Comparison of ENCODE assay signal across 15 mouse cellular contexts in genomic region chr6:72369557-72369956, GRCm38 (mm10). TPM values are rescaled to one million over a fixed set of nuclear protein-coding genes. Genes with fewer than 3 reads are reported as not detected.
DNase-seq lines count a peak whose midpoint lies in the region; ATAC-seq and TF ChIP-seq lines count a peak whose summit lies in the region.
"Had no signal": no experiment of that assay in that cellular context is flagged by ENCODE, and none has a peak within 500 bp of the region (broad histone marks: within the 10 kb centered on the region; RNA-seq: fewer than 3 reads in every experiment).

No protein-coding gene starts in this region.

- H3K9me3 ChIP-seq in heart, embryonic 10.5 days, result no peaks in the 10 kb centered on the region
- H3K9me3 ChIP-seq in lung, postnatal 0 days (ENCODE audit: low read length), result no peaks in the 10 kb centered on the region
- H3K9me3 ChIP-seq: embryonic facial prominence, embryonic 15.5 days; liver, embryonic 15.5 days had no signal

- TF ChIP-seq EP300 in lung, postnatal 0 days (IDR thresholded peaks at IDR 0.05), result no peak

- no peaks in the 10 kb centered on the region for H3K27me3 ChIP-seq in heart, embryonic 10.5 days (ENCODE audit: insufficient read depth, poor library complexity, severe bottlenecking)
- H3K27me3 ChIP-seq in lung, postnatal 0 days (replicated peaks; ENCODE audit: insufficient read depth, low read length), result no peaks in the 10 kb centered on the region
- H3K27me3 ChIP-seq: embryonic facial prominence, embryonic 15.5 days; liver, embryonic 15.5 days had no signal

- no peak overlapping the region for H3K4me2 ChIP-seq in lung, postnatal 0 days (replicated peaks; ENCODE audit: low read depth, low read length)
- H3K4me2 ChIP-seq: embryonic facial prominence, embryonic 15.5 days; liver, embryonic 15.5 days had no signal

- no peak overlapping the region for H3K9ac ChIP-seq in lung, postnatal 0 days (replicated peaks; ENCODE audit: low read depth)
- H3K9ac ChIP-seq: embryonic facial prominence, embryonic 15.5 days; liver, embryonic 15.5 days had no signal

- H3K36me3 ChIP-seq in heart, embryonic 10.5 days, result 0 out of 2 replicates have a peak, but pooled peaks cover 6% of the 10 kb centered on the region
- H3K36me3 ChIP-seq in lung, postnatal 0 days (ENCODE audit: insufficient read depth, low read length), result no peaks in the 10 kb centered on the region
- H3K36me3 ChIP-seq: embryonic facial prominence, embryonic 15.5 days had no signal

- WGBS in heart, embryonic 10.5 days, result 72% methylated on average over 4 of the region's 4 CpGs
- 73% methylated on average over 4 of the region's 4 CpGs for WGBS in lung, postnatal 0 days

- peak; percentile 56 for TF ChIP-seq CTCF in lung, postnatal 0 days (IDR thresholded peaks at IDR 0.05)

- no peak for ATAC-seq in lung, postnatal 0 days
- ATAC-seq in megakaryocyte-erythroid progenitor cell, adult 5-6 weeks (replicated peaks; ENCODE audit: low FRiP score, low TSS enrichment, poor library complexity, severe bottlenecking), result peak; percentile 54

- H3K27ac ChIP-seq in heart, embryonic 10.5 days, result 0 out of 2 replicates have a peak overlapping the region, but pooled peaks have one; percentile 25
- no peak overlapping the region for H3K27ac ChIP-seq in lung, postnatal 0 days (ENCODE audit: low read length)
- H3K27ac ChIP-seq: embryonic facial prominence, embryonic 15.5 days; liver, embryonic 15.5 days had no signal

- H3K4me3 ChIP-seq in heart, embryonic 10.5 days, result no peak overlapping the region
- no peak overlapping the region for H3K4me3 ChIP-seq in lung, postnatal 0 days (ENCODE audit: low read depth, low read length)
- H3K4me3 ChIP-seq: embryonic facial prominence, embryonic 15.5 days; liver, embryonic 15.5 days had no signal

- peaks cover 43% of the 10 kb centered on the region for H3K4me1 ChIP-seq in heart, embryonic 10.5 days
- peaks cover 14% of the 10 kb centered on the region; the same call in 1 of the 2 replicates for H3K4me1 ChIP-seq in lung, postnatal 0 days (ENCODE audit: insufficient read depth, low read depth, low read length)

- no peak for DNase-seq in heart, embryonic 10.5 days (ENCODE audit: low spot score)
- no peak for DNase-seq in heart, postnatal 10 days
- DNase-seq in lung, postnatal 0 days (ENCODE audit: low spot score), result no peak
- no peak for DNase-seq in lung, postnatal 25 days (ENCODE audit: low spot score)
- DNase-seq in adipocyte (ENCODE audit: low spot score), result peak; percentile 50
- no peak for DNase-seq in thymus, postnatal 36 days
- no peak for DNase-seq in urinary bladder, adult 2 months (ENCODE audit: low spot score)
- DNase-seq: B cell, adult 2 months; cerebellum, postnatal 36 days; heart, postnatal 36 days; kidney, adult 11 months; right cerebral cortex, postnatal 4 days had no signal

- intact Hi-C loops in heart, postnatal 10 days (cut with DNase I), result no loop called here

RNA-seq across cellular contexts. Expression of gene Rnf181, which starts 2.8 kb away (rescaled TPM):
- 119 and 127 TPM in 2 replicates for polyA plus RNA-seq in heart, embryonic 10.5 days (2016; fragmentation: Nextera tagmentation; extraction: Ambion mirVana)
- total RNA-seq in heart, postnatal 10 days (2021), result 10 to 100 TPM; 45.6 to 51.5 TPM
- 202 and 208 TPM in 2 replicates for polyA plus RNA-seq in lung, postnatal 0 days (2015; fragmentation: Nextera tagmentation; extraction: Ambion mirVana)
- total RNA-seq in megakaryocyte-erythroid progenitor cell, adult 5-6 weeks (2014; fragmentation: Nextera tagmentation), result 82.6 and 91.5 TPM in 2 replicates
- total RNA-seq in megakaryocyte-erythroid progenitor cell, adult 5-6 weeks (2017), result 34.8 and 55.5 TPM in 2 replicates
- polyA plus RNA-seq in urinary bladder, adult 2 months (2012; rRNA removed), result 88.8 and 100 TPM in 2 replicates

RNA-seq across cellular contexts. Expression of gene Vamp5, which starts 10.7 kb away (rescaled TPM):
- polyA plus RNA-seq in heart, embryonic 10.5 days (2016; fragmentation: Nextera tagmentation; extraction: Ambion mirVana), result 40.5 and 44.7 TPM in 2 replicates
- 10 to 100 TPM; 46.5 to 57.8 TPM for total RNA-seq in heart, postnatal 10 days (2021)
- 80.5 and 83.3 TPM in 2 replicates for polyA plus RNA-seq in lung, postnatal 0 days (2015; fragmentation: Nextera tagmentation; extraction: Ambion mirVana)
- 420 and 424 TPM in 2 replicates for total RNA-seq in megakaryocyte-erythroid progenitor cell, adult 5-6 weeks (2014; fragmentation: Nextera tagmentation)
- 125 and 132 TPM in 2 replicates for total RNA-seq in megakaryocyte-erythroid progenitor cell, adult 5-6 weeks (2017)
- polyA plus RNA-seq in urinary bladder, adult 2 months (2012; rRNA removed), result 91.1 and 102 TPM in 2 replicates

RNA-seq across cellular contexts. Expression of gene Tmem150a, which starts 14.3 kb away (rescaled TPM):
- 15.7 and 24.9 TPM in 2 replicates for polyA plus RNA-seq in heart, embryonic 10.5 days (2016; fragmentation: Nextera tagmentation; extraction: Ambion mirVana)
- 10 to 100 TPM; 13.6 to 17.1 TPM for total RNA-seq in heart, postnatal 10 days (2021)
- 17.6 and 25.7 TPM in 2 replicates for polyA plus RNA-seq in lung, postnatal 0 days (2015; fragmentation: Nextera tagmentation; extraction: Ambion mirVana)
- 0.92 and 5.0 TPM in 2 replicates for total RNA-seq in megakaryocyte-erythroid progenitor cell, adult 5-6 weeks (2014; fragmentation: Nextera tagmentation)
- not detected in 2 replicates for total RNA-seq in megakaryocyte-erythroid progenitor cell, adult 5-6 weeks (2017)
- polyA plus RNA-seq in urinary bladder, adult 2 months (2012; rRNA removed), result 26.6 and 27.0 TPM in 2 replicates

RNA-seq across cellular contexts. Expression of gene Vamp8, which starts 20.9 kb away (rescaled TPM):
- polyA plus RNA-seq in heart, embryonic 10.5 days (2016; fragmentation: Nextera tagmentation; extraction: Ambion mirVana), result 130 and 137 TPM in 2 replicates
- 100 to 1,000 TPM in 1 of 2 experiments, 10 to 100 TPM in 1; 95.9 to 102 TPM for total RNA-seq in heart, postnatal 10 days (2021)
- polyA plus RNA-seq in lung, postnatal 0 days (2015; fragmentation: Nextera tagmentation; extraction: Ambion mirVana), result 608 and 656 TPM in 2 replicates
- 225 and 320 TPM in 2 replicates for total RNA-seq in megakaryocyte-erythroid progenitor cell, adult 5-6 weeks (2014; fragmentation: Nextera tagmentation)
- total RNA-seq in megakaryocyte-erythroid progenitor cell, adult 5-6 weeks (2017), result 240 and 305 TPM in 2 replicates
- 258 and 282 TPM in 2 replicates for polyA plus RNA-seq in urinary bladder, adult 2 months (2012; rRNA removed)

RNA-seq across cellular contexts. Expression of gene 0610030E20Rik, which starts 22.4 kb away (rescaled TPM):
- polyA plus RNA-seq in heart, embryonic 10.5 days (2016; fragmentation: Nextera tagmentation; extraction: Ambion mirVana), result 17.3 and 24.9 TPM in 2 replicates
- total RNA-seq in heart, postnatal 10 days (2021), result 10 to 100 TPM; 13.4 to 13.9 TPM
- polyA plus RNA-seq in lung, postnatal 0 days (2015; fragmentation: Nextera tagmentation; extraction: Ambion mirVana), result 23.0 and 24.2 TPM in 2 replicates
- total RNA-seq in megakaryocyte-erythroid progenitor cell, adult 5-6 weeks (2014; fragmentation: Nextera tagmentation), result 28.5 and 31.0 TPM in 2 replicates
- total RNA-seq in megakaryocyte-erythroid progenitor cell, adult 5-6 weeks (2017), result 15.2 and 16.6 TPM in 2 replicates
- 28.1 and 37.6 TPM in 2 replicates for polyA plus RNA-seq in urinary bladder, adult 2 months (2012; rRNA removed)
